In the genomic region with DNA sequence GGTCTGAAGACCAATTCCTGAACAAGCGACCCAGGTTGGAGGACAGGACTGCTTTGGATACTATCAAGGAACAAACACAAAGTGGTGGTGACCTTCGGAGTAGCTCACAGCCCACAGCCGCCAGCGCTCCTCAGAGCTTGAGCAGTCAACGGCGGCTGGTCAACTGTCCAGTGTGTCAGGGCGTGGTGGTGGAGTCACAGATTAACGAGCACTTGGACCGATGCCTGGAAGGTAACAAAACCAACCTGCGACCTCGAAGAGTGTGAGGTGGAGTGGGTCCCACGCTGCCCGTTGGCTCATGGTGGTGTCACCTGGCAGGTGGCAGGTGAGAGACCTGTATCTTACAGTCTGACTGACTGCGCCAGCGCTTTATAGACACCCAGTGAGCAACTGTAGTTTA, we compare ENCODE assay signal across 26 mouse cellular contexts. TPM values are rescaled to one million over a fixed set of nuclear protein-coding genes. Genes with fewer than 3 reads are reported as not detected.
DNase-seq lines count a peak whose midpoint lies in the region; ATAC-seq and TF ChIP-seq lines count a peak whose summit lies in the region.
"Had no signal": no experiment of that assay in that cellular context is flagged by ENCODE, and none has a peak within 500 bp of the region (broad histone marks: within the 10 kb centered on the region; RNA-seq: fewer than 3 reads in every experiment).

No protein-coding gene starts in this region.

- H3K27me3 ChIP-seq in liver, postnatal 0 days (ENCODE audit: insufficient read depth, low read length) = no peaks in the 10 kb centered on the region
- no peaks in the 10 kb centered on the region for H3K27me3 ChIP-seq in liver, embryonic 12.5 days (replicated peaks)
- H3K27me3 ChIP-seq in kidney, postnatal 0 days (ENCODE audit: insufficient read depth, low read length) = no peaks in the 10 kb centered on the region
- H3K27me3 ChIP-seq: embryonic facial prominence, embryonic 13.5 days; forebrain, embryonic 12.5 days; liver, embryonic 13.5 days; lung, embryonic 15.5 days; neural tube, embryonic 15.5 days; stomach, embryonic 15.5 days had no signal

- no peak for TF ChIP-seq EP300 in liver, postnatal 0 days (IDR thresholded peaks at IDR 0.05; ENCODE audit: low read depth)

- H3K4me1 ChIP-seq in liver, postnatal 0 days (ENCODE audit: insufficient read depth) = peaks cover 13% of the 10 kb centered on the region
- H3K4me1 ChIP-seq in liver, embryonic 12.5 days = peaks cover 24% of the 10 kb centered on the region
- peaks cover 5% of the 10 kb centered on the region; the same call in 1 of the 2 replicates for H3K4me1 ChIP-seq in kidney, postnatal 0 days (replicated peaks; ENCODE audit: insufficient read depth, low read length)

- no peak for TF ChIP-seq CTCF in liver, postnatal 0 days (IDR thresholded peaks at IDR 0.05; ENCODE audit: low read depth)
- no peak for TF ChIP-seq CTCF in kidney, postnatal 0 days (IDR thresholded peaks at IDR 0.05; ENCODE audit: low read depth)

- peak; percentile 75 for ATAC-seq in liver, postnatal 0 days
- no peak for ATAC-seq in liver, embryonic 12.5 days
- ATAC-seq in kidney, postnatal 0 days (replicated peaks; ENCODE audit: low FRiP score, low read depth) = peak; percentile 45; the same call in 1 of the 2 replicates
- ATAC-seq: activated CD4-positive, CD25-positive, alpha-beta regulatory T cell, adult 4 months; inflammation-experienced regulatory T-cells, adult 6 months had no signal

- H3K27ac ChIP-seq in liver, postnatal 0 days (ENCODE audit: low read depth) = no peak overlapping the region
- H3K27ac ChIP-seq in liver, embryonic 12.5 days = no peak overlapping the region
- H3K27ac ChIP-seq in kidney, postnatal 0 days = no peak overlapping the region
- H3K27ac ChIP-seq: embryonic facial prominence, embryonic 13.5 days; forebrain, embryonic 12.5 days; heart, embryonic 10.5 days; hindbrain, embryonic 14.5 days; limb, embryonic 10.5 days; liver, embryonic 13.5 days; lung, embryonic 15.5 days; neural tube, embryonic 15.5 days; stomach, embryonic 15.5 days had no signal

- H3K4me2 ChIP-seq in liver, postnatal 0 days (ENCODE audit: low read depth, low read length) = no peak overlapping the region
- no peak overlapping the region for H3K4me2 ChIP-seq in liver, embryonic 12.5 days
- no peak overlapping the region for H3K4me2 ChIP-seq in kidney, postnatal 0 days (ENCODE audit: low read length)
- H3K4me2 ChIP-seq: embryonic facial prominence, embryonic 13.5 days; forebrain, embryonic 12.5 days; hindbrain, embryonic 14.5 days; liver, embryonic 13.5 days; lung, embryonic 15.5 days; midbrain, embryonic 11.5 days; neural tube, embryonic 15.5 days; stomach, embryonic 15.5 days had no signal

- peaks cover 76% of the 10 kb centered on the region for H3K36me3 ChIP-seq in liver, postnatal 0 days (replicated peaks; ENCODE audit: insufficient read depth, low read length)
- H3K36me3 ChIP-seq in liver, embryonic 12.5 days = peaks cover 93% of the 10 kb centered on the region
- H3K36me3 ChIP-seq in kidney, postnatal 0 days (ENCODE audit: insufficient read depth, low read length) = peaks cover 39% of the 10 kb centered on the region

- no peak overlapping the region for H3K4me3 ChIP-seq in liver, postnatal 0 days (ENCODE audit: low read depth, low read length)
- H3K4me3 ChIP-seq in liver, embryonic 12.5 days = no peak overlapping the region
- no peak overlapping the region for H3K4me3 ChIP-seq in kidney, postnatal 0 days (replicated peaks; ENCODE audit: low read depth, low read length)
- H3K4me3 ChIP-seq: embryonic facial prominence, embryonic 13.5 days; erythroblast, embryonic 14.5 days; forebrain, embryonic 12.5 days; heart, embryonic 10.5 days; limb, embryonic 10.5 days; liver, embryonic 13.5 days; lung, embryonic 15.5 days; neural tube, embryonic 15.5 days; stomach, embryonic 15.5 days had no signal

- H3K9me3 ChIP-seq in liver, postnatal 0 days (ENCODE audit: low read length) = no peaks in the 10 kb centered on the region
- no peaks in the 10 kb centered on the region for H3K9me3 ChIP-seq in liver, embryonic 12.5 days (replicated peaks)
- H3K9me3 ChIP-seq in kidney, postnatal 0 days (replicated peaks; ENCODE audit: low read length) = no peaks in the 10 kb centered on the region
- H3K9me3 ChIP-seq: embryonic facial prominence, embryonic 13.5 days; forebrain, embryonic 12.5 days; heart, embryonic 10.5 days; limb, embryonic 10.5 days; liver, embryonic 13.5 days; lung, embryonic 15.5 days; neural tube, embryonic 15.5 days; stomach, embryonic 15.5 days had no signal

- DNase-seq in liver, postnatal 0 days = peak; percentile 67
- DNase-seq in kidney, postnatal 0 days (ENCODE audit: low spot score) = no peak
- peak; percentile 80 to 87 for DNase-seq in kidney, postnatal 36 days
- no peak for DNase-seq in retina, postnatal 1 day
- DNase-seq in gastrocnemius, adult 8-10 months (ENCODE audit: low spot score in 2 of 2) = no peak
- no peak for DNase-seq in layer of hippocampus, adult 18-20 months (ENCODE audit: low spot score in 2 of 2)
- DNase-seq: adrenal gland, adult 8-10 months; cerebellum, adult 2 months; cerebellum, postnatal 36 days; embryo, embryonic 11 days; heart, postnatal 4 days; liver, embryonic 13.5 days; lung, postnatal 36 days had no signal

- no peak overlapping the region for H3K9ac ChIP-seq in liver, postnatal 0 days (replicated peaks)
- H3K9ac ChIP-seq in liver, embryonic 12.5 days = no peak overlapping the region
- no peak overlapping the region for H3K9ac ChIP-seq in kidney, postnatal 0 days (ENCODE audit: low read depth, low read length)
- H3K9ac ChIP-seq: embryonic facial prominence, embryonic 13.5 days; forebrain, embryonic 12.5 days; hindbrain, embryonic 14.5 days; liver, embryonic 13.5 days; lung, embryonic 15.5 days; neural tube, embryonic 15.5 days; stomach, embryonic 15.5 days had no signal

- 71% methylated on average over 15 of the region's 15 CpGs for WGBS in liver, postnatal 0 days (ENCODE audit: insufficient replicate concordance)
- WGBS in liver, embryonic 12.5 days (ENCODE audit: insufficient replicate concordance) = 90% methylated on average over 15 of the region's 15 CpGs
- 83% methylated on average over 15 of the region's 15 CpGs for WGBS in kidney, postnatal 0 days

RNA-seq across cellular contexts. Expression of gene Sprtn, which starts 5.5 kb away (rescaled TPM):
- 3.7 and 4.0 TPM in 2 replicates for polyA plus RNA-seq in liver, postnatal 0 days (2015; fragmentation: Nextera tagmentation; extraction: Ambion mirVana)
- polyA plus RNA-seq in liver, embryonic 12.5 days (2016; fragmentation: Nextera tagmentation; extraction: Ambion mirVana) = 11.1 and 12.4 TPM in 2 replicates
- 7.9 and 8.3 TPM in 2 replicates for polyA plus RNA-seq in kidney, postnatal 0 days (2015; fragmentation: Nextera tagmentation; extraction: Ambion mirVana)
- total RNA-seq in gastrocnemius, adult 8-10 months (2022) = 1 to 10 TPM; 6.1 to 7.3 (median 6.5) TPM
- 10 to 100 TPM; 13.1 to 13.2 TPM for total RNA-seq in layer of hippocampus, adult 18-20 months (2021)

RNA-seq across cellular contexts. Expression of gene Exoc8, which starts 5.7 kb away (rescaled TPM):
- polyA plus RNA-seq in liver, postnatal 0 days (2015; fragmentation: Nextera tagmentation; extraction: Ambion mirVana) = 2.7 and 2.8 TPM in 2 replicates
- 9.4 and 10.5 TPM in 2 replicates for polyA plus RNA-seq in liver, embryonic 12.5 days (2016; fragmentation: Nextera tagmentation; extraction: Ambion mirVana)
- 5.6 and 6.1 TPM in 2 replicates for polyA plus RNA-seq in kidney, postnatal 0 days (2015; fragmentation: Nextera tagmentation; extraction: Ambion mirVana)
- 1 to 10 TPM; 7.8 to 8.1 (median 7.9) TPM for total RNA-seq in gastrocnemius, adult 8-10 months (2022)
- total RNA-seq in layer of hippocampus, adult 18-20 months (2021) = 10 to 100 TPM; 33.5 to 36.9 TPM

RNA-seq across cellular contexts. Expression of gene 2810004N23Rik, which starts 40.3 kb away (rescaled TPM):
- polyA plus RNA-seq in liver, postnatal 0 days (2015; fragmentation: Nextera tagmentation; extraction: Ambion mirVana) = 16.8 and 17.6 TPM in 2 replicates
- polyA plus RNA-seq in liver, embryonic 12.5 days (2016; fragmentation: Nextera tagmentation; extraction: Ambion mirVana) = 39.6 and 40.8 TPM in 2 replicates
- 33.3 and 36.6 TPM in 2 replicates for polyA plus RNA-seq in kidney, postnatal 0 days (2015; fragmentation: Nextera tagmentation; extraction: Ambion mirVana)
- 10 to 100 TPM; 31.8 to 34.8 (median 33.5) TPM for total RNA-seq in gastrocnemius, adult 8-10 months (2022)
- total RNA-seq in layer of hippocampus, adult 18-20 months (2021) = 10 to 100 TPM; 21.2 to 24.5 TPM

RNA-seq across cellular contexts. Expression of gene Gnpat, which starts 40.4 kb away (rescaled TPM):
- polyA plus RNA-seq in liver, postnatal 0 days (2015; fragmentation: Nextera tagmentation; extraction: Ambion mirVana) = 20.9 and 24.2 TPM in 2 replicates
- polyA plus RNA-seq in liver, embryonic 12.5 days (2016; fragmentation: Nextera tagmentation; extraction: Ambion mirVana) = 62.3 and 66.2 TPM in 2 replicates
- 74.8 and 83.5 TPM in 2 replicates for polyA plus RNA-seq in kidney, postnatal 0 days (2015; fragmentation: Nextera tagmentation; extraction: Ambion mirVana)
- total RNA-seq in gastrocnemius, adult 8-10 months (2022) = 100 to 1,000 TPM; 145 to 180 (median 156) TPM
- total RNA-seq in layer of hippocampus, adult 18-20 months (2021) = 10 to 100 TPM; 58.4 to 61.9 TPM

RNA-seq across cellular contexts. Expression of gene Egln1, which starts 45.9 kb away (rescaled TPM):
- polyA plus RNA-seq in liver, postnatal 0 days (2015; fragmentation: Nextera tagmentation; extraction: Ambion mirVana) = 3.2 and 3.3 TPM in 2 replicates
- polyA plus RNA-seq in liver, embryonic 12.5 days (2016; fragmentation: Nextera tagmentation; extraction: Ambion mirVana) = 4.3 TPM in 2 replicates
- polyA plus RNA-seq in kidney, postnatal 0 days (2015; fragmentation: Nextera tagmentation; extraction: Ambion mirVana) = 9.4 and 9.5 TPM in 2 replicates
- total RNA-seq in gastrocnemius, adult 8-10 months (2022) = 100 to 1,000 TPM; 170 to 209 (median 181) TPM
- 10 to 100 TPM; 67.8 to 69.6 TPM for total RNA-seq in layer of hippocampus, adult 18-20 months (2021)

Comparison
In these comparisons a context has a peak if more than half of its experiments do, and no peak if none do; other contexts are left out.
1. DNase-seq: peak in liver, postnatal 0 days (single experiment) and kidney, postnatal 36 days (2 of 2); none in kidney, postnatal 0 days (single experiment), retina, postnatal 1 day (single experiment), gastrocnemius, adult 8-10 months (0 of 2) and layer of hippocampus, adult 18-20 months (0 of 2).